Mouse (Mus musculus): ENCODE results near the gene Vmn2r83.

Vmn2r83 gene

GRCm38 (mm10) chr10:79537781-79538180 lies 69.2 kb downstream of the Vmn2r83 start:
- DNase-seq (ENCODE audit: low spot score) = no peak

- no peak for DNase-seq (ENCODE audit: low spot score)
These were observed 69.8 kb downstream of the Vmn2r83 start for GRCm38 (mm10) chr10:79538323-79538722.

- DNase-seq (ENCODE audit: low spot score) = no peak
These were observed 70.3 kb downstream of the Vmn2r83 start for GRCm38 (mm10) chr10:79538873-79539272.

GRCm38 (mm10) chr10:79539701-79540495 lies 71.4 kb downstream of the Vmn2r83 start:
- no peak for DNase-seq (ENCODE audit: low spot score)

GRCm38 (mm10) chr10:79540746-79541145 lies 72.2 kb downstream of the Vmn2r83 start:
- DNase-seq (ENCODE audit: low spot score) = no peak

- DNase-seq (ENCODE audit: low spot score) = no peak
These were observed 73.0 kb downstream of the Vmn2r83 start for GRCm38 (mm10) chr10:79541522-79541921.

- no peak for DNase-seq (ENCODE audit: low spot score)
These were observed 73.6 kb downstream of the Vmn2r83 start for GRCm38 (mm10) chr10:79542171-79542570.
